Mouse (Mus musculus) kidney, postnatal 0 days (tissue): ENCODE data around the gene Gnb2. TPM values are rescaled to one million over a fixed set of nuclear protein-coding genes. Genes with fewer than 3 reads are reported as not detected.

Experiments used
- ATAC-seq: fragments of 200-750 bp; cut with Nextera tagmentation; replicated peaks from 2 replicates; pipeline ENCODE4 v1.8.0; 2017; ENCODE audit warnings: low read depth, moderate number of reproducible peaks, moderate TSS enrichment, moderate library complexity; ENCODE audit not compliant: low FRiP score
- DNase-seq: peaks from one replicate; pipeline ENCODE4 v3.0.0-alpha.2; 2016; ENCODE audit warnings: low spot score
- H3K27ac ChIP-seq: fragments of 300-500 bp; sonication (generic); 2 replicates; pipeline ENCODE4 v1.5.1; 2014; ENCODE audit warnings: mild to moderate bottlenecking
- H3K27me3 ChIP-seq: fragments of 300-500 bp; sonication (generic); 2 replicates; pipeline ENCODE4 v1.6.1; 2014; ENCODE audit warnings: low read length, mixed read lengths; ENCODE audit not compliant: insufficient read depth
- H3K36me3 ChIP-seq: fragments of 300-500 bp; sonication (generic); 2 replicates; pipeline ENCODE4 v1.6.1; 2014; ENCODE audit warnings: low read length, mixed read lengths; ENCODE audit not compliant: insufficient read depth
- H3K4me1 ChIP-seq: fragments of 300-500 bp; sonication (generic); replicated peaks from 2 replicates; pipeline ENCODE4 v1.6.1; 2014; ENCODE audit warnings: antibody characterized with exemption, low read length, mixed read lengths; ENCODE audit not compliant: insufficient read depth
- H3K4me2 ChIP-seq: fragments of 300-500 bp; sonication (generic); 2 replicates; pipeline ENCODE4 v1.6.1; 2014; ENCODE audit warnings: mild to moderate bottlenecking, low read length, moderate library complexity, mixed read lengths
- H3K4me3 ChIP-seq: fragments of 300-500 bp; sonication (generic); replicated peaks from 2 replicates; pipeline ENCODE4 v1.5.1; 2014; ENCODE audit warnings: low read depth, low read length
- H3K9ac ChIP-seq: fragments of 300-500 bp; sonication (generic); 2 replicates; pipeline ENCODE4 v1.6.1; 2014; ENCODE audit warnings: low read depth, low read length
- H3K9me3 ChIP-seq: fragments of 300-500 bp; sonication (generic); replicated peaks from 2 replicates; pipeline ENCODE4 v1.6.1; 2016; ENCODE audit warnings: low read length, inconsistent platforms, mixed read lengths
- CTCF ChIP-seq: IDR thresholded peaks from 2 replicates; pipeline ENCODE4 v1.5.1; 2016; ENCODE audit warnings: antibody characterized with exemption, low read depth, mild to moderate bottlenecking, moderate library complexity
- WGBS: fragments of 180-500 bp; shearing (Covaris S2); extraction: QIAGEN DNeasy Blood & Tissue Kit; methylation state at CpG from one replicate; pipeline ENCODE4 v1.1.7; 2014; 5-methylcytosine and 5-hydroxymethylcytosine counted together
- polyA plus RNA-seq: library from polyadenylated mRNA; unstranded; fragments of >200 nt; fragmentation: Nextera tagmentation; extraction: Ambion mirVana; gene quantifications from 2 replicates; pipeline ENCODE4 v1.2.1, GENCODE M21; 2015

Gene Gnb2
- polyA plus RNA-seq, 1 experiment from 2014 or later, result 463 TPM

GRCm38 (mm10) chr5:137504041-137504440 lies 29.3 kb downstream of the Gnb2 start:
- Histone ChIP-seq H3K9ac (no peak overlapping the region), H3K4me3 (no peak overlapping the region), H3K4me1 (peaks cover 10% of the 10 kb centered on the region; the same call in 1 of the 2 replicates), H3K27ac (no peak overlapping the region), H3K27me3 (no peaks in the 10 kb centered on the region), H3K4me2 (no peak overlapping the region), H3K9me3 (no peaks in the 10 kb centered on the region), H3K36me3 (no peaks in the 10 kb centered on the region)
- DNase-seq (no peak), ATAC-seq (no peak)
- TF ChIP-seq CTCF, result peak; percentile 36; the same call in 1 of the 2 replicates
- WGBS, result 76% methylated on average over 6 of the region's 6 CpGs

- peak; percentile 94 for TF ChIP-seq CTCF
- ATAC-seq, result peak; percentile 88
- under 1% methylated on average over 30 of the region's 30 CpGs for WGBS
- H3K27ac ChIP-seq, result peak overlapping the region; percentile 95
- no peaks in the 10 kb centered on the region for H3K27me3 ChIP-seq
- peaks cover 10% of the 10 kb centered on the region; the same call in 1 of the 2 replicates for H3K4me1 ChIP-seq
- H3K9ac ChIP-seq, result peak overlapping the region; percentile 49
- H3K9me3 ChIP-seq, result no peaks in the 10 kb centered on the region
- H3K36me3 ChIP-seq, result no peaks in the 10 kb centered on the region
- H3K4me2 ChIP-seq, result peak overlapping the region; percentile 56
- DNase-seq, result peak; percentile 97
- H3K4me3 ChIP-seq, result peak overlapping the region; percentile 51
Observed at GRCm38 (mm10) chr5:137502667-137503110, 30.6 kb downstream of the Gnb2 start.

- no peaks in the 10 kb centered on the region for H3K9me3 ChIP-seq
- peak; percentile 85 for TF ChIP-seq CTCF
- 3% methylated on average over 63 of the region's 64 CpGs for WGBS
Observed at GRCm38 (mm10) chr5:137501709-137502666, 31.3 kb downstream of the Gnb2 start, which contains the start of gene Pop7. Gene Pop7, minus strand, starts transcription at chr5:137502518.

GRCm38 (mm10) chr5:137500186-137500585 lies 33.1 kb downstream of the Gnb2 start:
- no peak for TF ChIP-seq CTCF
- 88% methylated on average over 7 of the region's 7 CpGs for WGBS
- H3K4me2 ChIP-seq, result no peak overlapping the region

More at GRCm38 (mm10) chr5:137501709-137502666, 31.3 kb downstream of the Gnb2 start, which contains the start of gene Pop7:
- H3K4me3 ChIP-seq, result peak within 1 kb of the TSS; percentile 51
- ATAC-seq, result peak; percentile 94
- peak; percentile 99 for DNase-seq
- no peaks in the 10 kb centered on the region for H3K27me3 ChIP-seq
- no peaks in the 10 kb centered on the region for H3K36me3 ChIP-seq
- peak within 1 kb of the TSS; percentile 76 for H3K9ac ChIP-seq
- H3K4me2 ChIP-seq, result peak within 1 kb of the TSS; percentile 56
- H3K27ac ChIP-seq, result peak within 1 kb of the TSS; percentile 95
- peaks cover 10% of the 10 kb centered on the region; the same call in 1 of the 2 replicates for H3K4me1 ChIP-seq

GRCm38 (mm10) chr5:137493831-137494230 lies 39.5 kb downstream of the Gnb2 start:
- WGBS, result 38% methylated on average over 13 of the region's 13 CpGs
- no peak for ATAC-seq
- no peak overlapping the region for H3K4me3 ChIP-seq
- H3K9ac ChIP-seq, result peak overlapping the region; percentile 8; the same call in 1 of the 2 replicates
- H3K27ac ChIP-seq, result no peak overlapping the region
- no peak overlapping the region for H3K4me2 ChIP-seq
- TF ChIP-seq CTCF, result no peak
- DNase-seq, result no peak
- H3K36me3 ChIP-seq, result no peaks in the 10 kb centered on the region
- H3K9me3 ChIP-seq, result no peaks in the 10 kb centered on the region
- H3K27me3 ChIP-seq, result no peaks in the 10 kb centered on the region
- no peaks in the 10 kb centered on the region for H3K4me1 ChIP-seq

More at GRCm38 (mm10) chr5:137500186-137500585, 33.1 kb downstream of the Gnb2 start:
- H3K27ac ChIP-seq, result no peak overlapping the region
- DNase-seq, result no peak
- no peaks in the 10 kb centered on the region for H3K27me3 ChIP-seq
- H3K4me3 ChIP-seq, result no peak overlapping the region
- H3K36me3 ChIP-seq, result no peaks in the 10 kb centered on the region
- H3K9me3 ChIP-seq, result no peaks in the 10 kb centered on the region
- peaks cover 10% of the 10 kb centered on the region; the same call in 1 of the 2 replicates for H3K4me1 ChIP-seq
- no peak overlapping the region for H3K9ac ChIP-seq
- ATAC-seq, result no peak

GRCm38 (mm10) chr5:137491559-137491958 lies 41.8 kb downstream of the Gnb2 start:
- Histone ChIP-seq H3K27ac (no peak overlapping the region), H3K36me3 (no peaks in the 10 kb centered on the region), H3K27me3 (no peaks in the 10 kb centered on the region), H3K9ac (no peak overlapping the region), H3K4me1 (no peaks in the 10 kb centered on the region), H3K9me3 (no peaks in the 10 kb centered on the region), H3K4me3 (no peak overlapping the region), H3K4me2 (no peak overlapping the region)
- 34% methylated on average over 4 of the region's 4 CpGs for WGBS
- TF ChIP-seq CTCF, result no peak
- DNase-seq (peak; percentile 42), ATAC-seq (no peak)
